Mouse (Mus musculus) megakaryocyte, embryonic 14.5 days (primary cell): Measurements from ENCODE around the gene Apol9b. TPM values are rescaled to one million over a fixed set of nuclear protein-coding genes. Genes with fewer than 3 reads are reported as not detected.
"Not testable (repeated sequence)": the region's sequence is repeated elsewhere in the genome, so short reads cannot be mapped to it uniquely, and the experiment has no call there.

Source experiments
- H3K27me3 ChIP-seq: replicated peaks from 2 replicates; pipeline ENCODE3; 2012; ENCODE audit warnings: inconsistent platforms
- H3K36me3 ChIP-seq: replicated peaks from 2 replicates; pipeline ENCODE3; 2012; ENCODE audit warnings: low read length, inconsistent platforms, mixed read lengths
- H3K4me1 ChIP-seq: 2 replicates; pipeline ENCODE4 v1.6.1; 2012; ENCODE audit warnings: inconsistent platforms
- H3K4me3 ChIP-seq: replicated peaks from 2 replicates; pipeline ENCODE3; 2012; ENCODE audit warnings: moderate library complexity, mild to moderate bottlenecking, inconsistent platforms
- H3K9me3 ChIP-seq: 2 replicates; pipeline ENCODE4 v1.6.1; 2012; ENCODE audit warnings: inconsistent platforms
- polyA plus RNA-seq: library from polyadenylated mRNA; stranded (reverse); fragments of >175 nt; gene quantifications from 2 replicates; pipeline ENCODE4 v1.2.3, GENCODE M21; 2012; ENCODE audit warnings: low replicate concordance; ENCODE audit not compliant: insufficient read depth

The Apol9b gene
- 1.2 TPM in 1 of 2 replicates, not detected in the other for polyA plus RNA-seq

DNA sequence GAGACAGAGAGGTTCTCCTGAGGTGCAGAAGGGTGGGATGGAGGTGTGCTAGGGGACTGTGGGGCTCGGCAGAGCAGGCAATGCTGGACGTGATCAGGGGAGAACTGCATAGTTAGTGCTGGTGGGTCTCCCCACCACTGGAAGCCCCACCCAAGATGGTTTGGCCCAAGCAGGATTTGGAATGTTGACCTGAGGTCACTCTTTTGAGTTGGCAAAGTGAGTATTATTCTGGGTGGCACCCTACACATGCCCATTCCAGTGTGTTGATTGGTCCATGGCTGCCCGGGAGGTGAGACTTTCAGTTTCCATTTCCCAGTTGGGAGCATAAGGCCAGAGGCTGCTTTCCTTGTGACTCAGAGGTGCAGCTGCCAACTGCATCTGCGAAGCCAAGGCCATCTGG, at the start of gene Apol9b:
TSS of gene Apol9b (plus strand) at position 301 of the 400 bp plus-strand sequence.
- H3K36me3 ChIP-seq, H3K4me3 ChIP-seq, H3K4me1 ChIP-seq, H3K9me3 ChIP-seq, H3K27me3 ChIP-seq: not testable (repeated sequence)

DNA sequence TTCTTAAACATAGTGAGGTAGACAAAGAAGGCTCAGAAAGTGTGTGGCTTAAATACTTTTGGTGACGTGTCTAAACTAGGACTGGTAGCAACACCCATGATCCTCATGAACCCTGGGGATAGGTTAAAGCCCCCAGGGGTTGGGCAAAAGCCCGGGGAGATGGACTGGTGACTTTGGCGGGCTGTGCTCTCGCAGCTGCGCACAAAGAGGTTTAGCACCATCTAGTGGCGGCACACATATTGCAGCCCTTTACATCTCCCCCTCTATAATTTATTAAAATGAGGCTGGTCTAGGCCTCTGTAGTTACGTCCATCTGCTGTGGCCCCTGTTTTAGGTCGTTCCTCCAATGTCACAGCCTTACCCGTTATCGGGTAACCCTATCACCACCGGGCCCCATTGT, 44.9 kb upstream of the Apol9b start:
- H3K4me3 ChIP-seq, H3K27me3 ChIP-seq, H3K9me3 ChIP-seq, H3K36me3 ChIP-seq, H3K4me1 ChIP-seq: not testable (repeated sequence)

DNA sequence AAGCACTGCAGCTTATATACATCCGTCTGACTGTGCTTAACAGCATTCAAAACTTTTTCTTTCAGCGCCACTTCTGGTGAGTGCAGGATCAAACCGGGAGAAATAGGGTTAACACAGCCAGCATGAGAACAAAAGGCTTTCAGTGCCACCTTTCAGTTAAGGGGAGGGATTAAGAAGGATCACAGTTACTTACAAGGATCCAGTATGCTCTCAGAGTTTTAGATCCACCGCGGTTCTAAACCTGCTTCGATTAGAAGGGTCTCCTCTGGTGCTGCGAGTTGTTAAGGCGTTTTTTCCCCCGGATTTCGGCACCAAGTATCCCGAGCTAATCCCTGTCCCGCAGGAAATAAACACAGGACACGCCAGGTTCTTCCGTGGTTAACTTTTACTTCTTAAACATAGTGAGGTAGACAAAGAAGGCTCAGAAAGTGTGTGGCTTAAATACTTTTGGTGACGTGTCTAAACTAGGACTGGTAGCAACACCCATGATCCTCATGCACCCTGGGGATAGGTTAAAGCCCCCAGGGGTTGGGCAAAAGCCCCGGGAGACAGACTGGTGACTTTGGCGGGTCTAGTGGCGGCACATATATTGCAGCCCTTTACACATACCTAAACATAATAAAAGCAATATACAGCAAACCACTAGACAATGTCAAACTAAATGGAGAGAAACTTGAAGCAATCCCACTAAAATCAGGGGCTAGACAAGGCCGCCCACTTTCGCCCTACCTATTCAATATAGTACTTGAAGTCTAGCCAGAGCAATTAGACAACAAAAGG, 37.1 kb upstream of the Apol9b start:
- H3K27me3 ChIP-seq, H3K4me3 ChIP-seq, H3K36me3 ChIP-seq, H3K9me3 ChIP-seq, H3K4me1 ChIP-seq: not testable (repeated sequence)

DNA sequence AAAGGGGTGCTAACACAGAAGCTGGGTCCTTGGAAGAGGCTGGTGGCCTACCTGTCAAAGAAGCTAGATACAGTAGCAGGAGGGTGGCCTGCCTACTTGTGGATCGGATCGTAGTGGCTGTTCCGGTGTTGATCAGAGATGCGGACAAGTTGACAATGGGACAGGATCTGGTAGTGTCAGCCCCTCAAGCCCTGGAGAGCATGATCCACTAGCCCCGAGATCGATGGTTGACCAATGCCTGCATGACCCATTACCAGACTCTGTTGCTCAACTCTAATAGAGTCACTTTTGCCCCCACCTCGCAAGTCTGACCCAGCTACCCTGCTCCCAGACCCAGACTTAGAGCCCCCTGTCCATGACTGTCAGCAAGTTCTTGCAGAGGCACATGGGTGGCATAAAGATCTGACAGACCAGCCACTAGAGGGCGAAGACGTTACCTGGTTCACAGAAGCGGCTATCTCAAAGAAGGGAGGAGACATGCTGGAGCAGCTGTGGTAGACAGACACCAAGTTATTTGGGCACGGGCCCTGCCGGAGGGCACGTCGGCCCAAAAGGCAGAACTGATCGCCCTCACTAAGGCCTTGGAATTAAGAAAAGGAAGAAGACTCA, 34.0 kb upstream of the Apol9b start:
- H3K4me1 ChIP-seq, H3K4me3 ChIP-seq, H3K9me3 ChIP-seq, H3K27me3 ChIP-seq, H3K36me3 ChIP-seq: not testable (repeated sequence)

DNA sequence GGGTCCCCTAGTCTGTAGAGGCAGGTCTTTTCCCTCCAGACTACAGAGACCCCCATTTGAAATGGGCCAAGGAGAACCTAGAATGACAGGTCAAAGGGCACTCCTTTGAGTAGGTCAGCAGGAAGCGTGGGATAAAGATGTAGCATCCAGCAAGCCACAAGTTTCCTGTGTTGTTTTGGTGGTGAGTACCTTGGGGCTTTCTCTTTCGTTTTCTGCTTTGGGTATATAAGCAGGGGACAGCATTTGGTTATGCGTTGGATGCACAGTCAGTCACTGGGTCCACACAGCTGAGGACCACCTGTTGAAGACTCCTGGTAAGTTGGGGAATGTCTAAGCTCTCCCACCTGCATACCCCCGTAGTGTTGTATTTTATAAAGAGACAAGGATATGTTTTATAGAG, 30.2 kb upstream of the Apol9b start, which contains the start of gene Apol7e:
TSS of gene Apol7e (plus strand) at position 202 of the 400 bp plus-strand sequence.
- not testable (repeated sequence) for H3K4me1 ChIP-seq, H3K4me3 ChIP-seq, H3K9me3 ChIP-seq, H3K36me3 ChIP-seq, H3K27me3 ChIP-seq

DNA sequence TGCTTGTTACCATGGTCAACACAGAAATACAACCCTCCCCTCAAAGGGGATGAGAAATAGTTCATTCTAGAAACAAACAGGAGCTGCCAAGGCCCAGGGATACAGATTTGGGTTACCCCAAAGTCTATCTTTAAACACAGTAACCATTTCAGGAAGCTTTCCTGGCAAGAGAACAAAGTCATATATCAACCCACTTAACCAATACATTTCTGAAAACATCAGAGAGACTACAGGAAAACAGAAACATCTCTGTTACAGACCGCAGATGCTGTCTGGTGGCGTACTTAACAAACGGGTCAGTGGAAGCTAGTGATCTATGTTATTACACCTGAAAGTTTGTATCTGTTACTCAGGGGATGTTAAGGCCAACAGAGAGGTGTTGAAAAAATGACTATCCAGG, 23.5 kb upstream of the Apol9b start:
- not testable (repeated sequence) for H3K4me3 ChIP-seq, H3K27me3 ChIP-seq, H3K9me3 ChIP-seq, H3K36me3 ChIP-seq, H3K4me1 ChIP-seq

DNA sequence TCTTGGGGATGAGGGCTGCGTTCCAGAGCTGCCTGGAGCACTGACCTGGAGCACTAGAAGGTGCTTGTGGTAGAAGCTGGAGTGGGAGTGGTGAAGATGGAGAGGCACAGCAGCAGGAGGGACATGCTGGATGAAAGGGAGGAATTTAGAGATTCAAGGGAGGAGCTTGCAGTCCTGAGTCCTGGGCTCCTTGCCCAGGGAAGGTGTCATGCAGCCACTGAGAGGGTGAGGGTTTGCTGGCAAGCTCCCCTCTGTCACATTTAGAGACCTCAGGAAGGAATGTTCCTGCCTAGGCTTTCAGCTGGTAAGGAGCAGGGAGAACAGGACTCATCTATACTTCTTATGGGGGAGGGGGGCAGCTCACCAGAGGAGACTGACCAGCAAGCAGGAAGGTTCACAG, 19.9 kb upstream of the Apol9b start:
- H3K4me1 ChIP-seq, H3K4me3 ChIP-seq, H3K36me3 ChIP-seq, H3K27me3 ChIP-seq, H3K9me3 ChIP-seq: not testable (repeated sequence)

DNA sequence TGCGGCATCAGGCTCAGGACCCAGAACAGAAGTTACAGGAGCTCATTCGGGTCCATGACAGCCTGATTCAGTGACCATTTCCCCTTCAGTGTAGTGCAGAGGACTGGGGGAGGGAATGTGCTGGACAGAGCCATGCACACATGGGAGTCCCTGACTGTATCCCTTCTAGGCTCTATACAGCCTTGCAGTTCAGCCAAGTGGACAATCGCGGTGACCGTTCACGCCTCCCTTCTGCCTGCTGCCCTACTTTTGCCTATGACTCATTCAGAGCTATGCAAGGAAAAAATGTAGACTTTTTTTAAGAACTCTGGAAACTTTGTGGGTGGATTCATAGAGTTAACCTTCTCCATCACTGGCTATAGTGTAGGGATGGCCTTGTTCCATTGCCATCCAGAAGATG, 10.6 kb upstream of the Apol9b start:
- H3K4me1 ChIP-seq, H3K36me3 ChIP-seq, H3K9me3 ChIP-seq, H3K4me3 ChIP-seq: not testable (repeated sequence)
- H3K27me3 ChIP-seq, result peaks cover 11% of the 10 kb centered on the region

DNA sequence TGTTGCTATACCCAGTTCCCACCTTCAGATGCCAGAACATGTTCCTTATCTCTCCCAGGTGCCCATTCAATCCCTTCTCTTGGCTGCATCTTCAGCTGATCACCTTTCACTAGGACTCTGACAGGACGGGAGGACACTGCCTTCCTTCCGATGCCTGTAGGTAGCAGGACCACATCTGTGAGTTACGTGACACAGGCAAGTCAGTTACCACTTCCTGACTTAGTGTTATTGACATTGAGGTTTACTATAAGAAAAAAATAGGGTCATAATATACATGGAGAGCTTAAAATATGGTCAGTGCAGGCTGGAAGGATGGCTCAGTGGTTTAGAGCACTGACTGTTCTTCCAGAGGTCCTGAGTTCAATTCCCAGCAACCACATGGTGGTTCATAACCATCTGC, 7.3 kb upstream of the Apol9b start:
- not testable (repeated sequence) for H3K4me1 ChIP-seq, H3K27me3 ChIP-seq, H3K36me3 ChIP-seq, H3K9me3 ChIP-seq, H3K4me3 ChIP-seq

DNA sequence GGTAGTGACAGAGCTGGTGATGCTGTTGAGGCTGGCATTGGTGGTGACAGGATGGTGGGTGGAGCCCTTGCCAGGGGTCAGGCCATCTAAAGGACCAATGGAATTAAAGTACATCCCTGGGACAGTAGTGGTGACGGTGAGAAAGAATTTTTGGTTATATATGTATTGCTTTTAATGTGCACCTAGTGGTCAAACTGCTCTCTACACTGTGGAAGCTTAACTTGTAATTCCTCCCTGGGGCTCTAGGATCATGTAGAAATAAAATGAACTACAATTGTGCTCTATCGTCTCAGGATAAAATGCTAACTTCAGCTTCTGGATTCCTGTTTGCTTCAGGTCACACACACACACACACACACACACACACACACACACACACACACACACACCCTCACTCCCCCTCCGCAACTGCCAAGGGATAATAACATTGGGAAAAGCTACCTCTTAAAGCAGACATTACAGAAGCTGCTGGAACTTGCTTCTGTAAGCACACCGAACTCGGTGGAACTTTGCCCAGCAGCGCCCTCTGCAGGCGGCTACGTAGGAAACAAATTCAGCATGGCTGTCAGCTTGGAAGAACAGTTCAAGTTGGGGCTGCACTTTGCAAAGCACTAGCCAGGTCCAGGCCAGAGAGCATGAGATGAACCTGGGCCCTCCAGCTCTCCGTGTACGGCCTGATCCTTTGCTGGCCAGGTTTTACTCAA, 4.5 kb upstream of the Apol9b start:
- H3K36me3 ChIP-seq, H3K27me3 ChIP-seq, H3K4me3 ChIP-seq, H3K4me1 ChIP-seq, H3K9me3 ChIP-seq: not testable (repeated sequence)

DNA sequence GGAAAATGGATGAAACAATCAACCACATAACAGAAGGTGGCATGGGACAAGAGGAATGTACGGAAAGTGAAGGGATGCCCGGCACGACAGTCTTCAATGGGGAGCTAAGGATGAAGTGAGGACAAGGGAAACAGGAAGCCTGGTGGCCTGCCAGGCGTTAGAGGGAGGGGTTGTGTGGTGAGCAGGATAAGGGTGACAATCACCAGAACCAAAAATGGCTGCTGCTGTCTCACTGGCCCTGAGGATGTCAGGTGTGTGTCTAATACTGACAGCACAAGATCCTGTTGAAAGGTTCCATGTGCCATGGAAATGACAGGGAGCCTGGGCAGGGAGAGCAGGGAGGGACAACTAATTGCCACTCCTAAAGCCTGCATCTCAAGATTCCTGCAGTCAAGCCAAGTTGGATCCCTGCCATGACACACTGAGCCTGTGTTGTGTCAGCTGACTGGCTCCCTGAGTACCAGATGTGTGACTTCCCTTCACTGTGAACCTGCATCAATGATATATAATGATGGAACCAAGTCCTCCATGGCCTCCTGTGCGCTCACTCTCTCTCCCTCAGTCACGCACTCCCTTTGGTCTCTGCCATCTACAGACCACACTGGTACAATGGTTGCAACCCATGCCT, 3.3 kb upstream of the Apol9b start:
- not testable (repeated sequence) for H3K4me1 ChIP-seq, H3K4me3 ChIP-seq, H3K9me3 ChIP-seq, H3K27me3 ChIP-seq, H3K36me3 ChIP-seq

DNA sequence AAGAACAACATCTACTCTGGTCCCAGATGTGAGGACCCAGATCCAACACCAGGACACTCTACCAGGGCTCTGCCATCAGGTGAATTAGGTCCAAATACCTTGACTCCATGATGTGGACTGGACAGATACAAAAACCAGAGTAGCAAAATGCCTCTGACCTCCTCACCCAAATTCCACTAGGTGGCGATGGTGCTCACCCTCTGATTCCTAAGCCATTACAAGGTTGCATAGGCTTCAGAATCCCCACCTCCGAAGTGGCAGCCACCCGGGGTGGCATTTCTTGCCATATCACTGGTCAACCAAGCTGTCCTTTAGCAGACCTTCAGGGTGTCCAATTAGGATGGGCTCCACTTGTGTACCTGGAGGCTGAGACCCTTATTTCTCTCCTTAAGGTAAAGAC, 1.7 kb upstream of the Apol9b start:
- H3K9me3 ChIP-seq, H3K36me3 ChIP-seq, H3K4me3 ChIP-seq: not testable (repeated sequence)

DNA sequence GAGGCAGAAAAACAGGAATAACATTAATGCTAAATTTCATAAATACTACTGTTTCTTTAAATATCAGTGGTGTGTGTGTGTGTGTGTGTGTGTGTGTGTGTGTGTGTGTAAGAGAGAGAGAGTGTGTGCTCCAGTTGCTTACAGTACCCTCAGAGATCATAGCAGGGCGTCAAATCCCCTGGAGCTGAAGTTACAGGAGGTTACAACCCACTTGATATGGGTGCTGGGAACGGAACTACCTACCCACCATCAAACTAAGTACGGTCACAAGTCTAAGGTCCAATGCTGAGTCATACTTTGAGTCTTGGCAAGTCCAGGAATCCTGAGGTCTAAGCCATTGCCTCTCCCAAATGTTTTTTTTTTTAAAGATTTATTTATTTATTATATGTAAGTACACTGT, 1.1 kb upstream of the Apol9b start:
- not testable (repeated sequence) for H3K4me1 ChIP-seq, H3K9me3 ChIP-seq, H3K4me3 ChIP-seq, H3K27me3 ChIP-seq, H3K36me3 ChIP-seq

More for the DNA sequence above, 1.7 kb upstream of the Apol9b start:
- H3K4me1 ChIP-seq, H3K27me3 ChIP-seq: not testable (repeated sequence)
